Mouse (Mus musculus) embryonic facial prominence, embryonic 14.5 days (tissue): ENCODE results near the gene Gpatch2. TPM values are rescaled to one million over a fixed set of nuclear protein-coding genes. Genes with fewer than 3 reads are reported as not detected.

ENCODE experiments used
- ATAC-seq: fragments of 200-750 bp; cut with Nextera tagmentation; 2 replicates; pipeline ENCODE4 v1.8.0; 2017; ENCODE audit warnings: low read depth, moderate number of reproducible peaks, moderate TSS enrichment
- DNase-seq: peaks from one replicate; pipeline ENCODE4 v3.0.0-alpha.2; 2015; ENCODE audit warnings: low spot score
- H3K27ac ChIP-seq: fragments of 300-500 bp; sonication (generic); replicated peaks from 2 replicates; pipeline ENCODE4 v1.5.1; 2014; ENCODE audit warnings: low read depth, mild to moderate bottlenecking, low read length, moderate library complexity
- H3K27me3 ChIP-seq: fragments of 300-500 bp; sonication (generic); replicated peaks from 2 replicates; pipeline ENCODE4 v1.6.1; 2014; ENCODE audit warnings: low read length; ENCODE audit not compliant: control insufficient read depth, insufficient read depth
- H3K36me3 ChIP-seq: fragments of 300-500 bp; sonication (generic); 2 replicates; pipeline ENCODE4 v1.6.1; 2014; ENCODE audit warnings: low read length, mixed read lengths; ENCODE audit not compliant: control insufficient read depth, insufficient read depth
- H3K4me1 ChIP-seq: fragments of 300-500 bp; sonication (generic); 2 replicates; pipeline ENCODE4 v1.6.1; 2014; ENCODE audit warnings: antibody characterized with exemption, low read length; ENCODE audit not compliant: control insufficient read depth, insufficient read depth
- H3K4me2 ChIP-seq: fragments of 300-500 bp; sonication (generic); 2 replicates; pipeline ENCODE4 v1.6.1; 2014; ENCODE audit warnings: low read depth, mild to moderate bottlenecking, low read length, moderate library complexity, mixed read lengths
- H3K4me3 ChIP-seq: fragments of 300-500 bp; sonication (generic); 2 replicates; pipeline ENCODE4 v1.5.1; 2014; ENCODE audit warnings: low read depth, mild to moderate bottlenecking, low read length
- H3K9ac ChIP-seq: fragments of 300-500 bp; sonication (generic); 2 replicates; pipeline ENCODE4 v1.6.1; 2014; ENCODE audit warnings: low read depth, mild to moderate bottlenecking, low read length, moderate library complexity, mixed read lengths
- H3K9me3 ChIP-seq: fragments of 300-500 bp; sonication (generic); 2 replicates; pipeline ENCODE4 v1.6.1; 2016; ENCODE audit warnings: low read length; ENCODE audit not compliant: control insufficient read depth
- WGBS: fragments of 180-500 bp; shearing (Covaris S2); extraction: QIAGEN DNeasy Blood & Tissue Kit; methylation state at CpG from one replicate; pipeline ENCODE4 v1.1.7; 2014; 5-methylcytosine and 5-hydroxymethylcytosine counted together
- polyA plus RNA-seq: library from polyadenylated mRNA; unstranded; fragments of >200 nt; fragmentation: Nextera tagmentation; extraction: Ambion mirVana; gene quantifications from 2 replicates; pipeline ENCODE4 v1.2.1, GENCODE M21; 2014

Gpatch2 gene
- polyA plus RNA-seq, 1 experiment from 2014 or later = 15.3 TPM

DNA sequence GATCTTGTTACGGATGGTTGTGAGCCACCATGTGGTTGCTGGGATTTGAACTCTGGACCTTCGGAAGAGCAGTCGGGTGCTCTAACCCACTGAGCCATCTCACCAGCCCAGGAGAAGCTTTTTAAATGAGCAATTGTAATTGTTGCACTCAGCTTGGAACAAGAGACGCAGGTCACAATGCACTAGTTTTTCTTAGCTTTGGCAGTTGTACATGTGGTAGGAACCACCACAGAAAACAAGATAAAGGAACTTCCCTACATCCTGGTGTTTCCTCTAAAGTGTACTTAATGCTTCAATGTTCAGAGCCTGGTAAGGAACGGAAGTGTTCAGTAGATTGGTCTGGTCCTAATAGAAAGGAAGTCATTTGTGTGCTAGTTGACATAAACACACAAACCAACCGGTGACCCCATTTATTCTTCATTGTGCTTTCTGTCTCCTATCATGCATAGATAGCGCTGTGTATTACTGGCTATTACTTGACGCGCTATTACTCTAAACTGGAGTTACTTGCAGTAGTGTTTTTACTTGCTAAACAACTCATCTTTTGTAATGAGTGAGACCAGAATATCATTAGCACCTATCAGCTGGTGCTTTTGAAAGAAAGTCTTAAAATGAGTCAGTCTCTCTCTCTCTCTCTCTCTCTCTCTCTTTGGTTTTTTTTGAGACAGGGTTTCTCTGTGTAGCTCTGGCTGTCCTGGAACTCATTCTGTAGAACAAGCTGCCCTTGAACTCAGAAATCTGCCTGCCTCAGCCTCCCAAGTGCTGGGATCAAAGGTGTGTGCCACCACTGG, 1.5 kb downstream of the Gpatch2 start:
- WGBS = 95% methylated on average over 9 of the region's 9 CpGs
- DNase-seq (no peak), ATAC-seq (no peak)
- no peaks in the 10 kb centered on the region for H3K27me3 ChIP-seq
- no peak overlapping the region for H3K4me3 ChIP-seq
- H3K36me3 ChIP-seq = 0 out of 2 replicates have a peak, but pooled peaks cover 3% of the 10 kb centered on the region
- H3K9me3 ChIP-seq = no peaks in the 10 kb centered on the region
- H3K27ac ChIP-seq = no peak overlapping the region
- H3K4me2 ChIP-seq = no peak overlapping the region
- no peaks in the 10 kb centered on the region for H3K4me1 ChIP-seq
- no peak overlapping the region for H3K9ac ChIP-seq

DNA sequence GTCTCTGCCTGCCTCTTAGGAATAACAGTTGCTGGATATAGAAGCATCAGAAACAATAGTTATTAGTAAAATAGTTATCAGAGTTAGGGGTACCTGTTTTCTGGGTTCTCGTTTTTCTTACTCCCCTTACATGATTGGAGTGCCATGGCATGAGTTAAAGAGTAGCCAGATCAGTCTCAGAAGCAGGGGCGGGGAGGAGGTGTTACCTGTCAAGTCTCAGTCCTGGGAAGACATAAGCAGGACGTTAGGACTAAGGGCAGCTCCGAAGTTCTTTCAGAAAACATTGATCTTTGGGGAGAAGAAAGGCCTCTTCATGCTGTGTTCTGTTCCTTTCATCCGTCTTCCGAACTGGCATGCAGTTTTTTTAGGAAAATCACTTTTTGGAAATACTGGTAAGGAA, 5.4 kb downstream of the Gpatch2 start:
- WGBS = 79% methylated on average over 6 of the region's 6 CpGs
- H3K4me1 ChIP-seq = no peaks in the 10 kb centered on the region
- H3K36me3 ChIP-seq = peaks cover 6% of the 10 kb centered on the region; the same call in 1 of the 2 replicates
- H3K27me3 ChIP-seq = no peaks in the 10 kb centered on the region
- no peak overlapping the region for H3K9ac ChIP-seq
- DNase-seq (no peak), ATAC-seq (no peak)
- H3K4me3 ChIP-seq = no peak overlapping the region
- H3K4me2 ChIP-seq = no peak overlapping the region
- no peak overlapping the region for H3K27ac ChIP-seq
- H3K9me3 ChIP-seq = no peaks in the 10 kb centered on the region

DNA sequence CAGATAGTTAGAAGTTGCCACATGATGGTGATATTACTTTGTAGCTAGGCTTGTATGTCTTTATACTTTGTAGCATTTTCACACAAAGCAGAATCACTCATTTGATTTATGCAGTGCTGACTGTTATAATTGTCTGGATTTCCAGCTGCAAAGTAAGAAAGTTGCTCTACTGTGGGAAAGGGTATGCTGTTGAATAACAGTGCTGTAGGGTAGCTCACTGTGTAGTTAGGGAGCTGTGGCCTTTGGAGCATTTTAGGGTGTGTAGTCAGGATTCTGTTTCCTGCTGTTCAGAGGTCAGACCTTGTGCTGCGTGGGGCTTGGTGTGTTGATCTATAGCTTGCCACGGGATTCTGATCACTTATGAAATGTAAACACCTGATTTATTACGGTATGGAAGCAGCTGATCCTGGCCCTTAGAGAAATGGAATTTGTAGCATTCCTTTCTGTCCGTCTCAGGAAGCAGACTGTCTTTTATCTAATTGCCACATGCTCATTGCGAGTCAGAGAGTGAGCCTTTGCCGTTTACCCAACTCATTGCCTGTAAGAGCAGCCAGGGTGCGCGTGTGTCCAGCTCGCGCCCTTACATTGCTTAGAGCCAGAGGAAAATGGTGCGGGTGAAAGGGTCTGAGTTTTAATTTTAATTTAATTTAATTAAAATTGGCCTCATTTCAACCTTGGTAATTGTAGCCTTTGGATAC, 11.2 kb downstream of the Gpatch2 start:
- Histone ChIP-seq H3K9me3 (no peaks in the 10 kb centered on the region), H3K4me2 (no peak overlapping the region), H3K4me3 (no peak overlapping the region), H3K27ac (no peak overlapping the region), H3K9ac (no peak overlapping the region), H3K4me1 (no peaks in the 10 kb centered on the region), H3K27me3 (no peaks in the 10 kb centered on the region), H3K36me3 (peaks cover 8% of the 10 kb centered on the region; the same call in 1 of the 2 replicates)
- DNase-seq (peak; percentile 13), ATAC-seq (no peak)
- 67% methylated on average over 11 of the region's 11 CpGs for WGBS

DNA sequence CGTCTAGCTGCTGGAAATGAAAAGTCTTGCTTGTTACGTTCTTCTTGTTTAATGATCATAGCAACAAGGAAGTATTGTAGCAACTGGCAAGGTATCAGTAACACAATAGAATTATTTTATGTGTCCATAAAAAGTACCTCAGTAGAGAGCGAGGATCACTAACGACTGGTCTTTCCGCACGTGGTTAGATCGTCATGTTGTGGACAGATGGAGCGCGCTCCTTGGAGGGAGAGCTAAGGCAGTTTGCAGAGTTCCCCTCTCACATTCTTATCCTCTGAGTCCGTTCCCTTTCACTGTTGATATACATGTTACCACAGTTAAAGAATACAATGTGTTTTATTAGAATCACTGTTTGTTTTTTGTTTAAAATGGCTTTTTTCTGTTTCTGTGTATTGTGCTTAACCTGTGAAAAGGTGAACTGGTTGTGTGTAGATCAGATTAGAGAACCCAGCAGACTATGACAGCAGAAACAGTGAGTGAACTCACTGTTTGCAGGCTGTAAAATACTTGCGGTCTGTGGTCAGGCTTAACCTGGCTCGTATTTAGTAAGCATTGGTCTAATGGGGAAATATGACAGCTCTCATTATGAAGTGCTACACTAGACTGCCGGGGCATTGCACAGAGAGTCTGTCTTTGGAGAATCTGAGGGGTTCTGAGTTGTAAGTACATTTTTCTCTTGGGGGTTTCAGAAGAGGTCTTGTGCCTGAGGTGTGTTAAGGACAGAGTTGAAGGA, 13.3 kb downstream of the Gpatch2 start:
- DNase-seq = no peak
- Histone ChIP-seq H3K9ac (no peak overlapping the region), H3K4me2 (no peak overlapping the region), H3K4me3 (no peak overlapping the region), H3K36me3 (peaks cover 15% of the 10 kb centered on the region; the same call in 1 of the 2 replicates), H3K4me1 (no peaks in the 10 kb centered on the region), H3K27ac (no peak overlapping the region), H3K27me3 (no peaks in the 10 kb centered on the region), H3K9me3 (no peaks in the 10 kb centered on the region)
- ATAC-seq = no peak
- 79% methylated on average over 13 of the region's 13 CpGs for WGBS

DNA sequence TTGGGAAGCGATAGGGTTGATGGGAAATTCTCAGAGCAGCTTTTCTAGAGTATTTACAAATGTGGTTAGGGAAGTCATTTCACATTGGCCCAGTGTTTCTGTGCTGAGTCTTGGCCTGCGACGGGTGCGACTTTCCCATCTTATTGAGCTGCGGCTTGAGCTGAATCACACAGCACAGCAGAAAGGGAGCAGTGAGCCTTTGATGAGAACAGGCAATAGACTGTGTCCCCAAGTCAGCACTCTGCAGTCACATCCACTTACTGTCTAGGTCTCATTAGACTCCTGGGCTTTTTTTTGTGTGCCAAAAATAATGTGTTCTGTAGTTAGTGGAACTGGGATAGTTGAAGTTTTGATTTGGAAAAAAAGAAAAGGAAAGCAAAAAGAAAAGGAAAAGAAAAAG, 14.9 kb downstream of the Gpatch2 start:
- Histone ChIP-seq H3K4me1 (no peaks in the 10 kb centered on the region), H3K9ac (no peak overlapping the region), H3K4me2 (no peak overlapping the region), H3K36me3 (peaks cover 24% of the 10 kb centered on the region; the same call in 1 of the 2 replicates), H3K27me3 (no peaks in the 10 kb centered on the region), H3K27ac (no peak overlapping the region), H3K9me3 (no peaks in the 10 kb centered on the region), H3K4me3 (no peak overlapping the region)
- DNase-seq = no peak
- 88% methylated on average over 5 of the region's 5 CpGs for WGBS
- ATAC-seq = no peak

DNA sequence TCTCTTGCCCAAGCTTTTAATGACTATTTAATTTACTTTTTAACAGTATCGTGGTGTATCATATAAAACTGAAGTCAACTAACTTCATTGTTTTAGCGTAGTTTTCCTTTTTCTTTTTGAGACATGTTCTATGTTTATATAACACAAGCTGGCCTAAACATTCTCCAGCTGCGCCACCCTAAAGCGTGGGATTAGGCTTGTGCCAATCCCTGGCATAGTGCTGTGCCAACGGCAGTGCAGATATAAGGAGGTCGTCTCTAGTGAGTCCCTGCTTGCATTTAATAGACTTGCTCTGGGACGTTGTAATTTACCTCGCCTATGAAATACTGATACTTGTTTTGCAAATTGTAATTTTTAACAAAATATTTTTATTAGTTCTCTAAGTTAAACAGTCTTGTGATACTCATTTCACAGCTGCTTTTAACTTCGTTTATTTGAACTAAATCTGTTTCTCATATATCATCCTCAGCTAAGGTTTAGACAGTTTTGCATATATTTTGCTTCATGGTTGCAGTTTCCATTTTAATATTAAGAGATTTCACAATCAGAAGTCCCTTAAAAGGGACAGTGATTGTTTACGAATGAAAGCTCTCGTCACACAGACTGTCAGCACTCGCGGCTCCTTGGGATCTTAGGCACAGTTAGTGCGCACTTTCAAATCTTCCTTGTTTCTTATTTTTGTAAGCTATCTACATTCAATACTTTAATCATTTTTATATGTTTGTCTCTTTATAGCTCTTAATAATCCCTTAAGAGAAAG, 17.1 kb downstream of the Gpatch2 start:
- Histone ChIP-seq H3K4me3 (no peak overlapping the region), H3K4me2 (no peak overlapping the region), H3K9me3 (no peaks in the 10 kb centered on the region), H3K9ac (no peak overlapping the region), H3K27me3 (no peaks in the 10 kb centered on the region), H3K4me1 (no peaks in the 10 kb centered on the region), H3K27ac (no peak overlapping the region), H3K36me3 (peaks cover 16% of the 10 kb centered on the region; the same call in 1 of the 2 replicates)
- no peak for ATAC-seq
- DNase-seq = no peak
- 77% methylated on average over 14 of the region's 14 CpGs for WGBS

DNA sequence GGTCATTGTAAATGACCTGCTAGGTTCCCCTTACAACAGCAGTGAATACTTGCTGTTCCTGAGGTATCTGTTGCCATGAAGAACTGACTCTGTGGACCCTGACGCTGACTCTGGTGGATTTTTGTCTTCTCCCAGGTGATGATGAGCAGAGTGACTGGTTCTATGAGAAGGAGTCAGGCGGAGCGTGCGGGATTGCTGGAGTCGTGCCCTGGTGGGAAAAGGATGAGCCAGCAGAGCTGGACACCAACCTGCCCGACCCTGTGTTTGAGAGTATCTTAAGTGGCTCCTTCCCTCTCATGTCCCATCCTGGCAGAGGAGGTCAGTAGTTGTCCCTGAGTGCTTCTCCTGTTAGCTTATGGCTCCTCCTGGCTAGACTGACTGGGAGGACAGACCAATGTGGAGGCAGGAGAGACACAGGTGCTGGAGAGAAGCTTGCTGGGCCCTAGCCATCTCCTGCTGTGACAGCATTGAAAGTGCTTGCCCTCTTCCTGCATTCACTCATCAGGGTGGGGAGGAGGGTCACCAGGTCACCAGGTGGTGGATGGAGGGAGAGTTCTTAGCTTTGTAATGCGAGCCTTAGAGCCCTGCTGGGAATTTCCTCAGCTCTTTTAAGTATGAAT, 17.8 kb downstream of the Gpatch2 start:
- WGBS = 61% methylated on average over 7 of the region's 7 CpGs
- ATAC-seq (no peak), DNase-seq (no peak)
- no peaks in the 10 kb centered on the region for H3K27me3 ChIP-seq
- H3K9me3 ChIP-seq = no peaks in the 10 kb centered on the region
- peaks cover 21% of the 10 kb centered on the region; the same call in 1 of the 2 replicates for H3K36me3 ChIP-seq
- H3K9ac ChIP-seq = no peak overlapping the region
- H3K27ac ChIP-seq = no peak overlapping the region
- H3K4me1 ChIP-seq = no peaks in the 10 kb centered on the region
- H3K4me3 ChIP-seq = no peak overlapping the region
- H3K4me2 ChIP-seq = no peak overlapping the region

DNA sequence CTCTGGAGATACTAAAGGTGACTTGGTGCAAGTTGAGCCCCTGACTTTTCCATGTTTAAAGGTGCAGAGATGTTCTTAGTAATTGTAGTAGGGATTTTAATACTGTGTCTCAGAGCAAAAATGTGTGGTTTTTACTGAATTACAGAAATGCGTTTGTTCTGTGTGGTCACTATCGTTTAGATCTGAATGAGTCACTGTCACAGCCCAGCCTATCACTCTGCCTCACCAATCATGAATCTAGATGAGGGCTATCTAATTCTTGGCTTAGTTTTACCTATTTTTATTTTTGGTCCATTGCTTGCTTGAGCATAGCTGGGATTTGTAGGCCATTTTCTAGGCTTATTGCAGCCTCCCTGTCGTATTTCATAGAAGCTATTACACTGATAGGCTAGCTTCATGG, 19.9 kb downstream of the Gpatch2 start:
- no peak overlapping the region for H3K4me3 ChIP-seq
- WGBS = 97% methylated on average over 3 of the region's 3 CpGs
- ATAC-seq = no peak
- H3K9ac ChIP-seq = no peak overlapping the region
- DNase-seq = no peak
- no peaks in the 10 kb centered on the region for H3K9me3 ChIP-seq
- H3K27me3 ChIP-seq = no peaks in the 10 kb centered on the region
- H3K4me1 ChIP-seq = no peaks in the 10 kb centered on the region
- no peak overlapping the region for H3K4me2 ChIP-seq
- no peak overlapping the region for H3K27ac ChIP-seq
- peaks cover 21% of the 10 kb centered on the region; the same call in 1 of the 2 replicates for H3K36me3 ChIP-seq
